Mouse (Mus musculus): Measurements from ENCODE around the gene Fgfr4. TPM values are rescaled to one million over a fixed set of nuclear protein-coding genes. Genes with fewer than 3 reads are reported as not detected.

The Fgfr4 gene
- polyA plus RNA-seq (2015; fragmentation: Illumina TruSeq; extraction: RNeasy Lipid Tissue Mini Kit (QIAGEN cat#74804); ENCODE audit: low read depth, low replicate concordance), result 0.13 TPM

GRCm38 (mm10) chr13:55152621-55153415, at the start of gene Fgfr4:
TSS of gene Fgfr4 (plus strand) at chr13:55152640.

DNA sequence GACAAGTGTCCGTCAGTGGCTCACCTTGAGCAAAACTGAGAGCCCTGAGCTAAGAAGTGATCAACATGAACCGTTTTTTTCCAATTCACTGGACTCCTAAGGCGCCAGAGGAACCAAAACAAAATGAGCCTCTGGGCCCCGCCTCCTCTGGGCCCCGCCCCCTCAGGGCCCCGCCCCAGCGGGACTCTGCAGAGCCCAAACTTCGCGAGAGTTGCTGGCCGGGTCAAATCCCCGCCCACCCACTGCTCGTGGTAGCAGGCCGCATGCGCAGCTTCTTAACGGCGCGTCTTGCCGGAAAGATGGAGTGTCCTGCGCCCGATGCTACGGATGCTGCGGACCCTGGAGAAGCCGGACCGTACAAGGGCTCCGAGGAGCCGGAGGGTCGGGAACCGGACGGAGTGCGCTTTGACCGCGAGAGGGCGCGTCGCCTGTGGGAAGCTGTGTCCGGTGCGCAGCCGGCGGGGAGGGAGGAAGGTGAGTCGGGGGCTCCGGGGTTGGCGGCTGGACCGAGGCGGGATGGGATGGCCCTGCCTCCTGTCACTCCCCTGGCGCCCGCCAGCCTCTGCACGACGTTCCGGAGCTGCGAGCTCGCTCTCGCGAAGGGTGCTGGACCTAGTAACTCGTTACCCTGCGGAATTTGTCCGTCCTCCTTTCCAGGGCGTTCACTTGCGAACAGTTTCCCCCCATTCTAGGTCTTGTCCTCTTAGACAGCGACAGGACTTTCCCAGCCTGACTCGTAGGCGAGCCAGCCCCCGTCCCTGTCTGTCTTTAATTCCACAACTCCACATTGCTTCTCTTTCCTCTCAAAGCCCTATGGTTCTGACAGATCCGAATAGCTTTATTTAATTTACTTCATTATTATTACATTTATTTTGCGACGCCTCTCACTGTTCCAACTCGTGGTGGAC, 47.1 kb upstream of the Fgfr4 start, which contains the start of gene Zfp346:
Zfp346 (plus strand) TSS at position 267 of the 908 bp plus-strand sequence.

DNA sequence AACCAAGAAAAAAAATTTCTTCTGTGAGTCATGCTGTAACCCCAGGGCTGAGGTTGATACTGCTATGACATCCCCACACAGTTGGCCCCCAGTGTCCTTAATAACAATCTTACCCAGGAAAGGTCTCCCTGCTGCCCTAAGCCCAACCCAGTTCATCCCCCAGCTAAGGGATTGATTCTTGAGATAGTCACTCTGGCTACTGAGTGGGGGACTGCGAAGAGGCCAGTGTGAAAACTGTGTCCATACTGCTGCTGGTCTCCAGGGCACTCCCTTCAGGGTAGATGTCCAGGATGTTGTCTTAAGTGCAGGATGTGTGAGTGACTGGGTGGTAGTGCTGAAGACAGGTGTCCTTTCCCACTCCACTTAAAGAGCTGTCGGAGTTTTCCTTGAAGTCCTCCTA, 19.0 kb upstream of the Fgfr4 start, which contains the start of gene Gm17617:
Gm17617 (minus strand) TSS at position 101 of the 400 bp plus-strand sequence.

GRCm38 (mm10) chr13:55209649-55210192, 57.3 kb downstream of the Fgfr4 start, which contains the start of gene Nsd1:
TSS of gene Nsd1 (plus strand) at chr13:55209782.

Other genes starting within 250 kb of the Fgfr4 start
- 46.2 TPM for gene Unc5a, start 203.2 kb upstream of the Fgfr4 start, polyA plus RNA-seq (2015; fragmentation: Illumina TruSeq; extraction: RNeasy Lipid Tissue Mini Kit (QIAGEN cat#74804); ENCODE audit: low read depth, low replicate concordance)
- gene Hk3, start 131.3 kb upstream of the Fgfr4 start, polyA plus RNA-seq (2015; fragmentation: Illumina TruSeq; extraction: RNeasy Lipid Tissue Mini Kit (QIAGEN cat#74804); ENCODE audit: low read depth, low replicate concordance), result 1.3 TPM
- 16.7 TPM for gene Uimc1, start 52.3 kb upstream of the Fgfr4 start, polyA plus RNA-seq (2015; fragmentation: Illumina TruSeq; extraction: RNeasy Lipid Tissue Mini Kit (QIAGEN cat#74804); ENCODE audit: low read depth, low replicate concordance)
- gene Zfp346, start 47.3 kb upstream of the Fgfr4 start, polyA plus RNA-seq (2015; fragmentation: Illumina TruSeq; extraction: RNeasy Lipid Tissue Mini Kit (QIAGEN cat#74804); ENCODE audit: low read depth, low replicate concordance), result 33.8 TPM
- not detected for gene Gm17617, start 19.1 kb upstream of the Fgfr4 start, polyA plus RNA-seq (2015; fragmentation: Illumina TruSeq; extraction: RNeasy Lipid Tissue Mini Kit (QIAGEN cat#74804); ENCODE audit: low read depth, low replicate concordance)
- 31.5 TPM for gene Nsd1, start 57.1 kb downstream of the Fgfr4 start, polyA plus RNA-seq (2015; fragmentation: Illumina TruSeq; extraction: RNeasy Lipid Tissue Mini Kit (QIAGEN cat#74804); ENCODE audit: low read depth, low replicate concordance)
- gene Prelid1, start 167.9 kb downstream of the Fgfr4 start, polyA plus RNA-seq (2015; fragmentation: Illumina TruSeq; extraction: RNeasy Lipid Tissue Mini Kit (QIAGEN cat#74804); ENCODE audit: low read depth, low replicate concordance), result 144 TPM
- gene Rab24, start 169.3 kb downstream of the Fgfr4 start, polyA plus RNA-seq (2015; fragmentation: Illumina TruSeq; extraction: RNeasy Lipid Tissue Mini Kit (QIAGEN cat#74804); ENCODE audit: low read depth, low replicate concordance), result 98.9 TPM
- 1.7 TPM for gene Mxd3, start 177.2 kb downstream of the Fgfr4 start, polyA plus RNA-seq (2015; fragmentation: Illumina TruSeq; extraction: RNeasy Lipid Tissue Mini Kit (QIAGEN cat#74804); ENCODE audit: low read depth, low replicate concordance)
- 46.0 TPM for gene Lman2, start 210.1 kb downstream of the Fgfr4 start, polyA plus RNA-seq (2015; fragmentation: Illumina TruSeq; extraction: RNeasy Lipid Tissue Mini Kit (QIAGEN cat#74804); ENCODE audit: low read depth, low replicate concordance)
- 52.5 TPM for gene Rgs14, start 217.1 kb downstream of the Fgfr4 start, polyA plus RNA-seq (2015; fragmentation: Illumina TruSeq; extraction: RNeasy Lipid Tissue Mini Kit (QIAGEN cat#74804); ENCODE audit: low read depth, low replicate concordance)
- not detected for gene Slc34a1, start 245.5 kb downstream of the Fgfr4 start, polyA plus RNA-seq (2015; fragmentation: Illumina TruSeq; extraction: RNeasy Lipid Tissue Mini Kit (QIAGEN cat#74804); ENCODE audit: low read depth, low replicate concordance)

All from brain, adult 10 weeks (tissue).